Mouse (Mus musculus): ENCODE measurements around the gene Bnip1.

Bnip1 gene

GRCm38 (mm10) chr17:26780750-26781571, at the start of gene Bnip1:
TSS of gene Bnip1 (plus strand) at chr17:26781066.
- peak; percentile 79 for DNase-seq (ENCODE audit: low read depth, low spot score)

GRCm38 (mm10) chr17:26742581-26742980, 38.3 kb upstream of the Bnip1 start:
- no peak for DNase-seq (ENCODE audit: low read depth, low spot score)

- no peak for DNase-seq (ENCODE audit: low read depth, low spot score)
Measured at GRCm38 (mm10) chr17:26743294-26743693, 37.6 kb upstream of the Bnip1 start.

- no peak for DNase-seq (ENCODE audit: low read depth, low spot score)
Measured at GRCm38 (mm10) chr17:26749975-26750374, 30.9 kb upstream of the Bnip1 start.

- no peak for DNase-seq (ENCODE audit: low read depth, low spot score)
Measured at GRCm38 (mm10) chr17:26752297-26752696, 28.6 kb upstream of the Bnip1 start.

- no peak for DNase-seq (ENCODE audit: low read depth, low spot score)
Measured at GRCm38 (mm10) chr17:26753476-26753875, 27.4 kb upstream of the Bnip1 start.

- no peak for DNase-seq (ENCODE audit: low read depth, low spot score)
Measured at GRCm38 (mm10) chr17:26767100-26767753, 13.6 kb upstream of the Bnip1 start.

GRCm38 (mm10) chr17:26767754-26768124, 13.1 kb upstream of the Bnip1 start:
- DNase-seq (ENCODE audit: low read depth, low spot score): no peak

GRCm38 (mm10) chr17:26776211-26776610, 4.7 kb upstream of the Bnip1 start:
- peak; percentile 35 for DNase-seq (ENCODE audit: low read depth, low spot score)

- DNase-seq (ENCODE audit: low read depth, low spot score): no peak
Measured at GRCm38 (mm10) chr17:26778001-26778400, 2.9 kb upstream of the Bnip1 start.

GRCm38 (mm10) chr17:26778430-26779100, 2.3 kb upstream of the Bnip1 start:
- no peak for DNase-seq (ENCODE audit: low read depth, low spot score)

GRCm38 (mm10) chr17:26779471-26779870, 1.4 kb upstream of the Bnip1 start:
- no peak for DNase-seq (ENCODE audit: low read depth, low spot score)

GRCm38 (mm10) chr17:26781610-26782043, 761 bp downstream of the Bnip1 start:
- DNase-seq (ENCODE audit: low read depth, low spot score): no peak

GRCm38 (mm10) chr17:26784525-26784924, 3.7 kb downstream of the Bnip1 start:
- DNase-seq (ENCODE audit: low read depth, low spot score): no peak

GRCm38 (mm10) chr17:26786586-26786985, 5.7 kb downstream of the Bnip1 start:
- no peak for DNase-seq (ENCODE audit: low read depth, low spot score)

GRCm38 (mm10) chr17:26788986-26789385, 8.1 kb downstream of the Bnip1 start:
- DNase-seq (ENCODE audit: low read depth, low spot score): no peak

- DNase-seq (ENCODE audit: low read depth, low spot score): no peak
Measured at GRCm38 (mm10) chr17:26789460-26790268, 8.8 kb downstream of the Bnip1 start.

GRCm38 (mm10) chr17:26790269-26791214, 9.7 kb downstream of the Bnip1 start:
- no peak for DNase-seq (ENCODE audit: low read depth, low spot score)

- no peak for DNase-seq (ENCODE audit: low read depth, low spot score)
Measured at GRCm38 (mm10) chr17:26791580-26791979, 10.7 kb downstream of the Bnip1 start.

- DNase-seq (ENCODE audit: low read depth, low spot score): no peak
Measured at GRCm38 (mm10) chr17:26792096-26792495, 11.2 kb downstream of the Bnip1 start.

All from mesoderm, embryonic 11.5 days (tissue).